Mouse (Mus musculus): ENCODE measurements around the gene Slc30a10.

The Slc30a10 gene

DNA sequence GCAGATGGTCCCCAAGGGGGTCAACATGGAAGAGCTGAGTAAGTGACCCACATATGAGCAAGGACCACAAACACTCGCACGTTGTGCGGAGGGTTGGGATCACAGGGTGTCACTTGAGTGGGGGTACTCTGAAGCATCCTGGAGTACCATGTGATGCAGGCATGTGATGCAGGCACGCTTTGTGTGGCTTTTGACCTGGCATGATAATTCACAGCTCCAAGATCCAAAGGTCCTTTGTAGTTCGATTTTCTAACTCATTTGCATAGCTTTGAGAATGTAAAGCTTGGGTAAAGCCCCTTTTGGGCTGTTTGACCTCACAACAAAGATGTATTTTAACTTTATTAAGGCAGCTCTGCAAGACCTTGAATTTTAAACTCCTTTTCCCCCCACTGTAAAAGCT lies 8.2 kb downstream of the Slc30a10 start:
- DNase-seq (ENCODE audit: low read depth) = no peak

DNA sequence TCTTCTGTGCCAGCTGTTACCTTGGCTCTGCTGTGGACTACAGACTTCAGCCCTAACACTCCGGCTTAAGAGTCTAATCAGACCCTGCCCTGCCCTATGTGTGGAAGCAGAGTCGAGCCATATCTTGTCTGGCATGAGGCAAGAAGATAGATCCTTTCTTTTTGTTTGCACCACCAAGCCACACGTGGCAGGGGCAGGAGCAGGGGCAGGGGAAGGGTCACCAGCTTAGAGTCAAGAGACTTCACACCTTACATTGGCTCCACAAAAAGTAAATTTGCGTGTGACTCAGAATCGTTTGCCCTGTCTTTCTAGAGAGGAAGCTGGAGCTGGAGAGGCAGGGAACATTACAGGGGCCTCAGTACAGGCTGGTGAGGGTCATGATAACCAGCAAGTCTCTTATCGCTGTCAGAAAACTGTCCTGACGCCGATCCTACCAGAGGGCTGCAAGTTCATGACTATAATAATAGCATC lies 14.9 kb downstream of the Slc30a10 start:
- no peak for DNase-seq (ENCODE audit: low read depth)

DNA sequence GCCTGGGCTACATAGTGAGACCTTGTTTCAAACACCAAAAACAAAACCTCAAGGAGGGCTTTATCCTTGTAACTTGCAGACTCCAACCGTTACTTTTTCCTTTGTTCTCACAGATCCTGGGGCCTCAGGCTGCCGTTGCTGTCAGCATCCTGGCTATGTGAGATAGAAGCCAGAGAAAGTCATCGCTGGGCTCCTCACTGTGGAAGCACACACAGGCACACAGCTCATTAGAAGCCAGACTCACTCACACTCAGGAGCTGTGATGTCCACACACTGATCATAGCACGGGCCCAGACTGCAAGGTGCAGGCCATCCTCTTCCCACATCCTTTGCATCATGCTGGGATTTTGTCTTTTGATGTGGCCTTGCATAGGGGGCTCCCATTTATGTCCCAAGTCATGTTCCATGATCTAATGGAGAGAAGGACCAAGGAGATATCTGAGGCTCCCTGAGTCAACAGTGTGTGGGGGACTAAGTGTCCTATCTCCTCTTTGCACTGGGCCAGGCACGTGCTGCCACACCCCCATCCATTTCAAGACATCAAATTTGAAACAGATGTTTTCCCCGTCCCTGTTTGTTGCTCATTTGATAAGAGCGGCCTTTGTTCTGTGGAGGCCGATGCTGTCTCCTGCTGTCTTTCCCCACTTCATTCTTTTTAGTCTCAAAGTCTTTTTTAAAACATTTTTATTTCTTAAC lies 17.5 kb downstream of the Slc30a10 start:
- DNase-seq (ENCODE audit: low read depth) = no peak

DNA sequence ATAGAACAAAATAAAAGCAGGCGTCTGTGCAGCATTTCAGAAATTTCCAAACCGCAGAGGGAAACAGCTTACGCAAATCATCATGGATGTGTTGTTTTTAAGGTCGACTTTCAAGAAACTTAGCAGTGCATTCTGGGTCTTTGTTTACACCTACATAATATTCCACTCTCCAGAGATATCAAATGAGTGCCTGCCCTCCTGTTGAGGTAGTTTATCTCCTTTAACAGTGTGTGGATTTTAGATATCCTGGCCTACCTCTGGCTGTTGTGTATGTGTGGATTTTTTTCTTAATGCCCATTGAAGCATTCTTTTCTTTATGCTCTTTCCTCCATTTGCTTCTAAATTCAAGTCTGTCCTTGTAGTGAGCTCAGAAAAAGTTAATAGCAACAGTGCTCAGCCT lies 18.1 kb downstream of the Slc30a10 start:
- DNase-seq (ENCODE audit: low read depth) = no peak

DNA sequence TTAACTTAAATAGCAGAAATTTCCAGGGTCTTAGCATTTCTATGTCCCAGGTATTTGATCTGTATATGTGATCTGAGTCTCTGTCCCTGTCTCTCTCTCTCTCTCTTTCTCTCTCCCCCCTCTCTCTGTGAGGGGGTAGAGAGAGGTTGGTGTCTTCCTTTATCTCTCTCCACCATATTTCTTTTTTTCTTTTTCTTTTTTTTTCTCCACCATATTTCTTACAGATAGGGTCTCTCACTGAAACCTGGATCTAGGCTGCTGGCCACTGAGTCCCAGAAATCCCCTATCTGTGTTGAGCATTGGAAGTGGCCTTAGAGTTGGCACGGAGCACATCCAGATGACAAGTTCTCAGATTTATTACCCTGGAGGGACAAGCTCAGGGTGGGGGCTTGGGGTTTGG lies 18.8 kb downstream of the Slc30a10 start:
- DNase-seq (ENCODE audit: low read depth) = no peak

DNA sequence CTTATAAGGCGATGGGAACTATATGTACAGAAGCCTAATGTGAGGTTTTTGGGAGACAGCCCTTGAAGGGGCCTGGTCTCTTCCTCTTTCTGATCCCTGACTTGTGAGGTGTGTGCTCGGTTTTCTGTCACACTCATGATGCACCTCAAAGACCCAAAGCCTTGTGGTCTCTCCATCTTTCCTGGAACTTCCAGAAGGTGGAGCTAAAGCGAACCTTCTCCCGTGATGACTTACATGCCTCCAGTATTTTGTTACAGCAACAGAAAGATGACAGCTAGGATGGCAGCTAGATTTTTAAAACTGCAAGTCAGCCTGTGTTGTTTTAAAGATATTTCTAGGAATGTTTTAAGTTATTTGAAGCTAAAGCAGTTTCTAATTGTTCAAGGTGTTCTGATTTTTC lies 25.2 kb downstream of the Slc30a10 start:
- no peak for DNase-seq (ENCODE audit: low read depth)

DNA sequence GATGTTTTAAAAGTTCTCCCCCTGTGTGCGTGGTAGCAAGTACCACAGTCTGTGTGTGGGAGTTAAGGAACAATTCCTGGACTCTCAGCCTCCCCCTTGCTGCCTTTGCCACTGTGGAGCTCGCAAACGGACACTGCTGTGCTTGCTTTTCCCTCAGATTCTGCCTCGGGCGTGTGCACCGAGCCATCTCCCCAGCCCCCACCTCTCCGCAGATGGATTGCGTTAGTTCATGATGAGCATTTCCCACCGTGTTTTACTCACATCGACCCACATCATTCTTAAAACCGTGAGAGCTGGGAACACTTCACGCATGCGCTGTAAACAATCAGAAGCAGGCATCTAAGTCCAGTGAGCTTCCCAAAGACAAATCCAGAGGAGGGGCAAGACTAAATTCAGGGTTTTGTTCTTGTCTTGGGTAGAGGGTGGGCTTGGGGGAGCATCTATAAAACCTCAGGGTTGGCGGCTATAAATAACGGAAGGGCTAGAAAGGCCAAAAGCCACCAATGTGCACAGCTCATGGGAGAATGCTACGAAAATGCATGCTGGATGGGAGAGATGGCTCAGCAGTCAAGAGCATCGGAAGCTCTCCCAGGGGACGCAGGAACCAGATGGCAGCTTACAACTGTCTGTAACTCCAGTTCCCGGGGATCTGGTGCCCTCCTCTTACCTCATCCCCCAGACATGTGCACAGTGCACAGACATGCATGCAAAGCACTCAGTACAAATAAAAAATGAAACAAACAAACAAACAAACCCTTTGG lies 27.5 kb downstream of the Slc30a10 start:
- DNase-seq (ENCODE audit: low read depth) = no peak

DNA sequence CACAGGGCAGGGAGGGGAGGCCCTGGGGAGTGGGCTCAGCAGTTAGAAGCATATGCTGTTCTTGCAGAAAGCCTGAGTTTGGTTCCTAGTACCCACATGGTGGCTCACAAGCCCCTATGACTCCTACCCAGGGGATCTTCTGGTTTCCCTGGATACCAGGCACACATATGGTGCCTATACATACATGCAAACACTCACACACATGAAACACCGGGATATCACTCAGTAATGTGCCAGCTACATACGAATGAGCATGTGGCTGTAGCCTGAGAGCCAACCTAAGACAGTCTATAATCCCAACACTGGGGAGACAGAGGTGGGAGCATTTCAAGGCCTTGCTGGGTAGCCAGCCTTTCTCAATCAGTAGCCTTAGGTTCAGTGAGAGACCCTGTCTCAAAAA lies 28.1 kb downstream of the Slc30a10 start:
- DNase-seq (ENCODE audit: low read depth) = no peak

DNA sequence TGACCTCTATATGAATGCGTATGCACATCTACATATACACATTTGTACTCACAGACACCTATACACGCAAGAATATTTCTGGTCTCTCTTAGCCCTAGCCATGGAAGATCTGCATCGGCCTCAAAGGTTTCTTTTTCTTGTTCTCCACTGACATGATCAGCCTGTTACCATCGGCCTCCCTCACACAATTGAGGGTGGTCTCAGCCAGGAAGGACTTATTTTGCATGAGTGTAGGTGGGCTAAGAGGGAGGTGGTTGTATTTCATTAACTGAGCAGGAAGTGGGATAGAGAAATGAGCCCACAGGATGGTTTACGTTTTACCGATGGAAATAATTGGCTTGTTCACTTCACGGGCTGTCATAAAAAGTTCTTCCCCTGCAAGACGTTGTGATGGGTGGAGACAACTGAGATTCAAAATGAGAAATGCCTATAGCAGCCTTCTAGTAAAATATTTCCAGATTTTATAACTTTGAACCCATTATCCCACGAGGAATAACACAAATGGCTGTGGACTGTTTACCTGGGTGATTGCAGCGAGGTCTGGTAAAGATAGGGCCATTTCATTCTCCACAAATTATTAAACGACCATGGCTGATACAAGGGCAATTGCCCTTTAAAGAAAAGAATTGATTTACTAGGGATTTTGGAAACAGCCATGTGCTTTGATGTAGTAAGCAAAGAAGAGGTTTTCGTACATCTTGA lies 28.9 kb downstream of the Slc30a10 start:
- no peak for DNase-seq (ENCODE audit: low read depth)

DNA sequence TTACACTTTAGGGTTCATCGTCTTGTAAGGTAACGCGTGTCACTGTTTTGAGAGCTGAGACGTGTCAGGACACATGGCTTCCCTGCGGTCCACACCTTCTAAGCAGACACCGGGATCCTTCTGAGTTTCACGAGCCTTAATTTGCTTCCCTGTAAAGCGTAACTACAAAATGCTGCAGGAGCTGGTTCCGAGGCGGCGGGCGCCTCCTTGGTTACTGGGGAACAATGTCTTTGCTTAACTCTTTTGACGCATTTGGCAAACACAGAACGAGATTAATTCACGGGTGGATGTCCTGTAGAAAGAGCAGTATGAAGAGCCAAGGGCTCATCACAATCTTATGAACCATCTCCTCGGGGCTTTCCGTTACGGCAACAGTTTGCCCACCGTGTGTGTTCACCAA lies 29.6 kb downstream of the Slc30a10 start:
- no peak for DNase-seq (ENCODE audit: low read depth)

DNA sequence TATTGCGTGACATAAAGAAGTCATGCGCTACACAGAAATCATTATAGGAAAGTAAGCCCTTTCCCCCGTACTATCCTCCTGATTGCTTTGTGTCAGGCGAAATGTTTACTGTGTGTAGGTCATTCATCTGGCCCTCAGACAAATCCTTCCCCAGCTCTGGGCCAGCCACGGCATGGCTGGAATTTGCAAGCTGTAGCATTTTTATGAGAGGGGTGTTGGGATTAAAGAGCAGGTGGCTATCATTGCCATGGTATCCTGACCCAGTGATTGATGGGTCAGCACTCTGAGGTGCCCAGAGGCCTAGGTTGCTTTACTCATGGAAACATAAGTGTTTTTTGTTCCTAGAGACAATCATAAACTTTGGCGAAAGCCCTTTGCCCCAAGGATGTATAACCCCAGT lies 35.2 kb downstream of the Slc30a10 start:
- DNase-seq (ENCODE audit: low read depth) = no peak

DNA sequence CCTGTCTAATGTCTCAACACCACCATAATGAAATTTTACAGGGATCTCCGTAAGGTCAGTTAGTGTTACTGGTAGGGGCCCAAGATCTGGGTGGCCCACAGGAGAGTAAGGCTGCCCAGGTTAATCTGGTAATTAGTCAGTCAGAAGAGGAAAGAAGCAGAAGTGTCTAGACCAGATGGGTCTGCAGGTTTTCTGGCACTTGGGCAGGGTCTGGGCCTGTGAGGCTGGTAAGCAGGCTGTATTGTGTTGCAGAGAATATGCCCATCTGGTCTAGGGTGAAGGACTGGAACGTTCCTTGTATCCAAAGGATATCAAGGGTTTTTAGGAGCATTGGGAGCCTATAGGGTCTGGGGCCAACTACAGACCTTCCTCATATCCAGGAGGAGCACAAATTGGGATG lies 36.0 kb downstream of the Slc30a10 start:
- no peak for DNase-seq (ENCODE audit: low read depth)

DNA sequence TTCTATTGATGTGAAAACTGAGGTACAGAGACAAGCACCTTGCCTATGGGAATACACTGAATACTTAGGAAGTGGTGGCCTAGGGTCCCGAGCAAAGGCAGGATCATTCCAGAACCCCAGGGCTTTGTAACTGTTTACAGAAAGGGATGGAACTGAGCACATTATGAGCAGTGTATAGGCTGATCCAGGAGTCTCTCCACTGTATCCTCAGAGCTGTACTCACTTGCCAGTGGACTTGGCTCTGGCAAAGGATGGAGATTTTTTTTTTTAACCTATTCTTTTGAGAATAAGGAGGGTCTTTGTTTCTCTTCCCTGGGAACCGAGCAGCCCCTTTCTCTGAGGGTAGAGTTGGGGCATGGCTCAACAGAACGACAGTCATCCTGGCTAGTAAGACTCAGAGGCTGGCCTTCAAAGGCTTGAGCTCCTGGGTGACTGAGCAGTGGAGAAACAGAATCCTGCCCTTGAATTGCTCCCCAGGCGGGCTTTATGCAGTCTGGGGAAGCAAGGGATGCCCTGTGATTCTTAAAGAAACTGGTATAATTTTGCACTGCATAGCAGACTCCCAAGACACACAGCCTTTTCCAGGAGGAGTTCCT lies 38.9 kb downstream of the Slc30a10 start:
- DNase-seq (ENCODE audit: low read depth) = no peak

DNA sequence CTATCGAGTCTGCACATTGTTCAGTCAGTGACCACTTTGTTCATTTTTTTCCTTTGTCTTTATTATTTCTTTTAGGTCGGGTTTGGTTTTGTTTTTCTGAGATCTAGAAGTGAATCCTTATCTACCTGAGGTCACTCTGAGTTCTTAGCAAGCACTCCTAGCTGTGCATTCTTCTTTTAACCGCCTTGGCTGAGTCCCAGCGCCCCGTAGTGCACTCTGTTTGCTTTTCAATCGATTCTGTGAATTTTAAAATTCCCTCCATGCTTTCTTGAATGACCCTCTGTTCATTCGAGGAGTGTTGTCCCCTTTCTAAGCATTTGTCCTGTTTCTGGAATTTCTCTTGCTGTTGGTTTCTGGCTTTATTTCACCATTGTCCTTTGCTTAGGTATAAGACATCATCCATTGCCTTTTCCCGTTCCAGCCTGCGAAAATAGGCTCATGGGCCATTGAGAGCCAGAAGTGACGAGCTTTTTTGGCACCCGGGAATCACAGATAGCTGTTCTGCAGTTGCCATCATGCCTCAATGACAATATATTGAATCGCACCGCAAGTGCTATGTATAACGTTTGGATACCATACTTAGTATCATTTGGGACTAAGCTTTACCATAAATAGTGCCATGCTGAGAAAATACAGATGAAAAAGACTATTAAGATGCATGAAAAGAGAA lies 42.3 kb downstream of the Slc30a10 start:
- DNase-seq (ENCODE audit: low read depth) = no peak

DNA sequence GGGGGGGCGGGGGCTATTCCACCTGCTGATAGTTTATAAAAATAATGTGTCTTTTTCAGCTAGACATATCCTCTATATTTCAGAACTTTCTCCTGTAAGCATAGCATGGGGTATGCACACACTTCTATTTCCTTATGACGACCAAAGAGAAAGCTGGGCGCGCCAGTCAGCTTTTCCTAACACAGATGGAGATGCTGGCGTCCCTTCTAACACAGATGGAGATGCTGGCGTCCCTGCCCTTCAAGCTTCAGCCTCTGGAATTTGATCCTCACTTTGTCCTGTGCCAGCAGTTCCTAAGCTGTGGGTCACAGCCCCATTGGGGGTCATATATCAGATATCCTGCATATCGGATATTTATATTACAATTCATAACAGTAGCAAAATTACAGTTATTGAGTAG lies 46.0 kb downstream of the Slc30a10 start:
- no peak for DNase-seq (ENCODE audit: low read depth)

DNA sequence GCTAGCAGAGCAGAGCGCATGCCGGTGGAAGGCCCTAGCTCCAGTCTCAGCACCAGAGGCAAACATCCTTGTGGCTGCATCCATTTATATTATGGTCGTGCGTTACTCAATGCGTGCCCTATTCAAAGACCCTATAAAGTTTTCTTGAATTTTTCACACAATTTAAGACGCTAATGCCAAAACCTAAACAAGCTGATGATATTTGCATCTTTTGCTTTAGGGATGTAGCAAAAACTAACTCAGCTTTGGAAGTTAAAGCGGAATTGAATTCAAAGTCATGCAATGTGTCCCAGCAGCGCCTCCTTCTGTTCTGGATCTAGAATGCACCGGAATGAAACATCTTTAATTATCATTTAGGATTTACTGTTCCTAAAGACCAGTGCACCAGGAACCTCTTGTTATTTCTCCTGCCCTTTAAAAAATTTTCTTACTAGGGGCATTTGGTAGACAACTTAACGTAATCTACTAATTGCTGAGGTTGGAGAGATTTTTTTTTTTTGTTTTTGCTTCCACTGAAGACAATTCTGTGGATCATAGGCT lies 47.2 kb downstream of the Slc30a10 start:
- DNase-seq (ENCODE audit: low read depth) = peak; percentile 52

DNA sequence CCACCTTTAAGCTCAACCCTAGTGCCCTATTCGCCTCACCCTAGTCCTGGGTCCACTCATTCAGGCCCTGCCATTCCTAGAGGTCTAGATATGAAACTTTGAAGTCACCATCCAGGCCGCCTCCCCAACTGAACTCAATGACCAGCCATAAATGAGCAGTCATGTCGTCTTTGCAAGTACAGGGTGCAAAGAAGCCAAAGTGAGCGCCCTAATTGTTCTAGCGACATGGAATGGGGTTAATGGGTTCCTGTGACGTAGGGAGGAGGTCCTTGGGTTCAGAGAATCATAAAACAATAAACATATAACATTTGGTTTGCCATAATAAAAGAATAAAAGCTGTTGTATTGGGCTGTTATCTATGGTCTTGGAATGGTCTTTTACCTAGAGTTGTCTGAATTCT lies 47.9 kb downstream of the Slc30a10 start:
- no peak for DNase-seq (ENCODE audit: low read depth)

DNA sequence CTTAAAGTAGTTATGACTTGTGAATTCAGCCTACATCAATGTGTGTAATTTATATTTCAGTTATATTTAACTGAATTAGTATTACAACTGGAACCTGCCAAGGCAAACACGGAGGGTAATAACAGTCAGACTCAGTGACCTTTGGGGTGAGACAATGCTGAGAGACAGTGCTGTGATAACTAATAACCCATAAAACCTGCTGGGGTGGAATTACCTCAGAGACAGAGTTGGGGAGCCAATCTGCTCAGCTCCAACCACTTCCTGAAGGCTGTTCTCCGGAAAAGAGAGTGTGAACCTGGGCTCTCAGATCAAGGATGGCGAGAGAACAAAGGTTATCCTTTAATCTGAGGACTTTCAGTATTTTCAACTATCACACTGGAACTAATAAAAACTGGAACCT lies 54.4 kb downstream of the Slc30a10 start:
- DNase-seq (ENCODE audit: low read depth) = no peak

DNA sequence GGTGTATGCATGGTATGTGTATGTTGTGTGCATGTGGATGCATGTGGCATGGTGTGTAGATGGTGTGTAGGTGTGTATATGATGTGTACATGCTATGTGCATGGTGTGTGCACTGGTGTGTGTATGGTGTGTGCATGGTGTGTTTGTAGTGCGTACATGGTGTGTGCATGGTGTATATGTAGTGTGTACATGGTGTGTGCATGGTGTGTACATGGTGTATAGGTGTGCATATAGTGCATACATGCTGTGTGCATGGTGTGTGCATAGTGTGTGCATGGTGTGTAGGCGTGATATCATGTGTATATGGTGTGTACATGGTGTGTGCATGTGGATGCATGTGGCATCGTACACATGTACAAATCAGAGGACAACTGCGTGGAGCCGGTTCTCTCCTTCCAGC lies 56.7 kb downstream of the Slc30a10 start:
- no peak for DNase-seq (ENCODE audit: low read depth)

DNA sequence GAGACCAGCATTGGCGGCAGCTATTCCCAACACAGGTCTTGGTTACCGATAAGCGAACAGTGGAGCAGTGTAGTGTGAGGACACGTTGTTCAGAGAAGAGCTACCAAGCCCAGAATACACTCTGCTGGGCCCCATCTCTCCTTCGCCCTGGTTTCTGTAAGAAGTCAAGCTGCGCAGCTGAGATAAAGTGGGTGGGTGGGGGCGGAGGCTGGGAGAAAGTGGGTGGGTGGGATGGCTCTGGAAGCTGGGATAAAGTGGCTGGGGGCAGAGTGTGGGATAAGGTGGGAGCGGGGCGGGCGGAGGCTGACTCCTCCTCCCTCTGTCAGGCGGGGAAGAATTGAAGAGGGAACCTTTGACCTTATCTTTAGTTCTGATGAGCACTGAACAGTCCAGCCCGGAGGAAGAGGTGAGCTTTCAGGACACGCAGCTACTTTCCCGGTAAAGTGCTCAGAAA lies 60.9 kb downstream of the Slc30a10 start:
- no peak for DNase-seq (ENCODE audit: low read depth)

DNA sequence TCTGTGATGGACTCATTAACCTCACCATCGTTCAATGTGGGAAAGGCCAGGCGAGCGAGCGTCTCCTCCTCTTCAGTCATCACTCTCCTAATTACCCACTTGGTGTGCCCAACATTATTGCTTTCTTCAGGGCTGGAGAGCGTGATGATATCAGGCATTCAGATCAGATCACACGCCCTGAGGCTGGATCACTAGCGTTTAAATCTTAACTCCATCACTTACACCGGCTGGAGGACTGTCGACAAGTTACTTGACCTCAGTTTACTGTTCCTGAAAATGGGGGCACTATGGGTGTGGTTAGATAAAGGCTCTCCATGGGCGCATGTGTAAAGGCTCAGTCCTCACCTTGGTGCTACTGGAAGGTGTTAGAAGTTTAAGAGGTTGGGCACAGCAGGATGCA lies 61.4 kb downstream of the Slc30a10 start:
- no peak for DNase-seq (ENCODE audit: low read depth)

DNA sequence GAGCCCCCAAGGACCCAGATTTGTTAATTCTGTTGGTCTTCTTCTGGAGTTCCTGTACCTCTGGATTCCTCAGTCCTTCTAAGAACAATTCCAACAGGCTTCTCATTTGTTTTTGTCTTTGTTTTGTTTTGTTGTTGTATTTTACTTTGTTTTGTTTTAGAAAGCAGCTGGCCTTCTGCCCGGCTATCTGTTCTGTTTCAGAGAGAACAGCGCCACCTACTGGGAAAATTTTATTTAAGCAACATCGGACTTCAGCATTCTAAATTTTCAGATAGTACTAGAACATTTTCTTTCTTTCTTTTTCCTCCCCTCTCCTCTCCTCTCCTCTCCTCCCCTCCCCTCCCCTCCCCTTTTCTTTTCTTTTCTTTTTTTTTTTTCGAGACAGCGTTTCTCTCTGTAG lies 62.9 kb downstream of the Slc30a10 start:
- DNase-seq (ENCODE audit: low read depth) = peak; percentile 53
